Mouse (Mus musculus) left cerebral cortex, adult 9 months (tissue): ENCODE measurements around the gene Rnf224.

Experiments
- DNase-seq, 2 experiments: peaks; one replicate each; pipeline ENCODE4 v3.0.0; 2022; ENCODE audit warnings: low spot score in 2 of 2

The Rnf224 gene

DNA sequence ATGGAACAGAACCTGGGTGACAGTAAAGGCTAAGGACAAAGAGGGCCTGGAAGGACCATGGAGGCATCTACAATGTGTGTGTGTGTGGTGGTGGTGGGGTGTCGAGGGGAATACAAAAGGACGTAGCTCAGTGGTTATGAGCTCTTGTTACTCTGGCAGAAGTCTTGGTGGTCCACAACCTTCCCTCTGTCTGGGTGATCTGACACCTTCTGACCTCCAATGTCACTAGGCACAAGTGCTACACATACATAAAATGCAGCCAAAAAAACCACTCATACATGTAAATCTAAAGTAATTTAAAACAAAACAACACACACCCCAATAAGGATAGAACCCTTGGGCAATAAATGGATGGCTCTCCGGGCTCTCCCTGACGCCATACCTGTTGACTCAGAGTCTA is 9.2 kb downstream of the Rnf224 start:
- no peak for DNase-seq

DNA sequence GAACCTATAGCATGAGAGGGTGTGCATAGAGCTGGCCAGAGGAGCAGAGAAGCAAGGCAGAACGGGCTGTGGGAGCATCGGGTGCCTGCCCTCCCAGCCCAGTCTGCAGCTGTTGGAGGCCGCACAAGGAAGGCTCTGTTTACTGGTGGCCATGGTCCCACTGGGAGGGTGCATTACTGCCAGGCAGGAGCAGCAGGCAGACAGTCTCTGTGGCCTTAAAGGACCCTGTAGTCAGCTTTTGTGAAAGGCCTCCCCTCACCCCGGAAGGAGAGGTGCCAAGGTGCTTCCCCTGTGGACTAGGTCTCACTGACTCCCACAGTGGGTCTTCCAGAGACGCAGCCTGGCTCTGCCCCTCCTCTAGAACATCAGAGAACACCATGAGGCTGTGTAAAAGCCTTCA is 9.7 kb downstream of the Rnf224 start:
- DNase-seq: peak in 1 of 2 experiments; percentile 68

DNA sequence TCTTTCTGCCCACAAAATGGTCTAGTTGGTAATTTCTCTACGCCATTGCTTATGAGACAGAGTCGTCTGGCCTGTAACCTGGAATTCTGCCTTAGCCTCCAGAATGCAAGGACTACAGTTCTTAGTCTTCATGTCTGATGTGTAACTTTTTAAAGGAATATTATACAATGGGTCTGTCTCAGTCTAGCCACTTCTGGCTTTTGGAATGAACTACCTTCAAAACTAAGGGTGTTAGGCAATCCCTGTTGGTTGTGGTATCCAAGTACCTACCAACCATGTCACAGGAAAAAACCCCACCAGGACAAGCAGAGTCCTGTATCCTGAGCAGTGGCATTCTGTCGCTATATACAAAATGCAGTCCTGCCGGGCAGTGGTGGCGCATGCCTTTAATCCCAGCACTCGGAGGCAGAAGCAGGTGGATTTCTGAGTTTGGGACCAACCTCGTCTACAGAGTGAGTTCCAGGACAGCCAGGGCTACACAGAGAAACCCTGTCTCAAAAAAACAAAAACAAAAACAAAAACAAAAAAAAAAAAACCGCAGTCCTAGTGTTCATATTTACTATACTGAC is 10.7 kb downstream of the Rnf224 start:
- no peak for DNase-seq

DNA sequence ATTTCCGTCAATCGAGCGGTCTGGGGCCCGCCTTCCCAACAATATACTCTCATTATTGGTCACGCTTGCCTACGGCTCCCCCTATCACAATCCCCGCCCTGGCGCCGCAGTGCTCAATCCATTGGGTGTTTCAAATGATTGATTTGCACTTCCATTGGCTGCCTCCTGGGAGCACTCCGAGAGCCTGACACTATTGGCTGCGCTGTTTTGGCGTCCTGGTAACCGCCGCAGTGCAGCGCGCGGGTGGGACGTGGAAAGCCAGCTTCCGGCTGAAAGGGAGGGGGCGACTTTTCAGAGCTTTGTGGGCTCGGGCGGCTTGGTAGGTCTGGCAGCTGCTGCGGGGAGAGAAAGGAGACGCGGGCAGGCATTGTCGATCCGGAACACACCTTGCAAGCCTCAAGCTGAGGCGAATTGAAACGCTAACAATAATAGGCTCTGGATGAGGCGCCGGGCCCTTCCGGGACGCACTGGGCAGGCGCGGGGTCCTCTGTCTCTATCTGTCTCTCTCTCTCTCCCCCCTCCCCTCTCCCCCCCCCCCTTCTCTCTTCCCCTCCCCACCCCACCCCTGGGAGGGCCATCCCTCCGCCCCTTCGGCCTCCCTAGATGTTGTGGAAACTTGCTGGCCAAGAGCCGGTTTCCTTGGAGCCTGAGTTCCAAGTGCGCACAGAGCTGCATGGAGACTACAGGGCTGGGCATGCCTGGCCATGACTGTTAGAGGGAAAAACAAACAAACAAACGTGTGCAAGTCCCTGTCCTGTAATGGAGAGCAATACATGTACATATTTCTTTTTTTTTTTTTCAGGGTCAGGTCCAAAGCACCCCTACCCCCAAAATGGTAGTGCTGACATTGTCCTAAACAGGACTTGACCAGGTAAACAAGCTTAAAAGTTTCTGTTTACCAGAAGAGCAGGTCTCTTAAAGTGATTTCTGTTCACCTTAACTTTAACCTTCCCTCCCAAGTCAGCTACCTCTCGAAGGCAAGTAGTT is 11.5 kb downstream of the Rnf224 start:
- peak; percentile 100 for DNase-seq

DNA sequence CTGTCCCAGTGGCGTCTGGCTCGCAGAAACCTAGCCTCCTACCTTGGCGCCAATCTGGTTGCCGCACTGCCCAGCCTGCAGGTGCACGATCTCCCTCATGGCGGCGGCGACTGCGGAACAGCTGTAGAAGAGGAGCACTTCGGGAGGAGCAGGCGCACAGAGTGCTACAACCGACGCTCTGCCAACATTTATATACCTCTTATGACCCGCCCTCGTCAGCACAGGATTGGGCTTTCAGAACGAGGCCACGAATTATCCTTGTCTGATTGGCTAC is 12.2 kb downstream of the Rnf224 start, which contains the start of gene Tubb4b:
Gene Tubb4b (minus strand): TSS at position 211 of the 274 bp plus-strand sequence.
- DNase-seq: no peak

DNA sequence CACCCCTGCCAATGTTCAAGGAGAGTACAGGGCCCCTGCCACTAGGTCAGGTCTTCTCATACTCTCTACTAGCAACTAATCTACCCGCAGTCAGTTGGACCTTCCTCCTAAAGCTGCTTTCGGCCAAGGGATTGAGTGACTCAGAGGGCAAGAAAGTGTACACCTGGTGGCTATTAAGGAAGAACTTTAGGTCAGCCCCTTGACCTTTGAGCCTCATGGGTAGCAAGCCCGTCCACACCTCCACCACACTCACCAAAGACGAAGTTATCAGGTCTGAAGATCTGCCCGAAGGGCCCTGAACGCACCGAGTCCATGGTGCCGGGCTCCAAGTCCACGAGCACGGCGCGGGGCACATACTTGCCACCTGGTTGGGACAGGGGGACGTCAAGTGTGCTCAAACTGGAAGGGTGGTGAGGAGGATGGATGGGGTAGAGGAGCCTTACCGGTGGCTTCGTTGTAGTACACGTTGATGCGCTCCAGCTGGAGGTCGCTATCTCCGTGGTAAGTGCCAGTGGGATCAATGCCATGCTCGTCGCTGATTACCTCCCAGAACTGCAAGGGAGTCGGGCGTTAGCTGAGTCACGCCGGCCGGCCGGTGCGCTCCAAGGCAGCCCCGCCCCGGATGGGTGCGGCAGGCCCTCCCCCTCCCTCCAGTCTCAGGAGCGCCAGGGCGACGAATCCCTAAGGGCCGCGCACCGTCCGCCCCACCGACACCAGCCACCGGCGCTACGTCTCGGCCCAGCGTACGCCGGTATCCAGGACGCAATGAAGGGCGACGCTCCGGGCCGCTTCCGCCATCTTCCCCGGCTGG is 12.7 kb downstream of the Rnf224 start:
- peak in 1 of 2 experiments; percentile 76 for DNase-seq

DNA sequence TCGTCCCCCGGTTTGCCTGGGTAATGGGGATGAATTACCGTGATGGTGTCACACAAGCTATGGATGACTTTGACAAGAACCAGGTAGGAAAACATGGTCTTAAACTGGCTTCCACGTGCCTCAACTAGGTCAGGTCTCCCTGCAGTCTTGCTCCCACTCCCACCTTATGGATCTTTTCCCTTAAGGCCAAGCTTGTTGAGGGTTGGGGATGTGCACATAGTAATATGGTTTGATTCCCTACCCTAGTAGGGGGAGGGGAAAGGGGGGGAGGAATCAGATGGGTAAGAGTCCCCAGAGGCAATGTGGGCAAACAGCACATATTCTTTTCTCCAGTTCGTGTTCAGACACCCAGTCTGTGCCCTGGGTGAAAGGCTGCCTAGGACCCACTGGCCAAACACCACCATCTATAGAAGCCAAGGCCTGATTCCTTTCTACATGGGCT is 15.2 kb downstream of the Rnf224 start:
- no peak for DNase-seq

DNA sequence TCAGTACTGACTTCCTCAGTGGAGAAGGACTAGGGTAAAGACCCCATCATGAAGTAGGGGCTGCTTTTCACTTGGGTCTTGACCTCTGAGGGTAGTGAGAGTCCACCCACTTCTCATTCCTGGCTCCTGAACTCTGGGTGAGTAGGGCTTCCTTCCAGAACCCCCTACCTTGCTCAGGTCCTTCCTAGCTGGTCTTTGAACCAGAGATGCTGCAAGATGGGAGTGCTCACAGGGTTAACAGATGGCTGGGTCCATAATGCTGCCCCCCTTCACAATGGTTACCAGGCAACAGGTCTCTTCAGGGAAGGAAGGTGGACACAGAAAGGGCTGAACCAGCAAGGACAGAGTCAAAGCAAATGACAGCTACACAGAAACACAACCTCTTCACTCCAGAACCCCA is 18.1 kb downstream of the Rnf224 start, which contains the start of gene Fam166a:
Gene Fam166a (plus strand): TSS at position 301 of the 400 bp plus-strand sequence.
- no peak for DNase-seq

DNA sequence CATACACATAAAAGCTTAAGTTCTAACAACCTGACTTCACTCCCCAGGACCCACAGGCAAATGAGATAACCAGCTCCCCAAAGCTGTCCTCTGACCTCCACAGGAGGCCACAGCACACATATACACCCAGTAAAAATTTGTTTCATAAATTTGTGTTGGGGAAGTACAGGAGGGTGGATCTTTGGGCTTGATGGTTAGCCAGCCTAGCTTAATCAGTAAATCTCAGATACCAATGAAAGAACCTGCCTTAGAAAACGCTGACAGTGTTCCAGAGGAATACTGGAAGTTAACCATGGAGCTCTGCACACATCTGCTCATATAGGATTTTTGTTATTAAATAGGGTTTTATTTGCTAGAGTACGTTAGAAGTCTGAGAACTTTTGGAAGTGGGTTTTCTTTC is 18.9 kb downstream of the Rnf224 start:
- no peak for DNase-seq

DNA sequence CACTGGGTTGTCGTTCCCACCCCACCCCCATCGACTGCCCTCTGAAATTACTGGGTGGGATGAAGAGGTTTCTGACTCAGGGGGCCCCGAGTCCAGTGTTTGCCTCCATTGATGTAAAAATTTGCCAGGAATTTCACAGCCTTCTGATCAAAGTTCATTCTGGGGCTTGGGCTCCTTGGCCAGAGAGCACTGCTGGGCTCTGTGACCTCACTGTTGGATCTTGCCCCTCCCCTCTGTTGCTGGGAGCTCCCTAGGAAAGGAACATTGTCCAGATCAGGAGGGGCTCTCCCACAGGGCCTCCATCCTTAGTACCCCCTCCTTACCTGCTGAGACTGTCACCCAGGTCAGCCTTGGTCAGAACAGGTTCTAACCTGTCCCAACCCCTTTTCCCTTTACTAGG is 22.1 kb downstream of the Rnf224 start, which contains the start of gene Stpg3:
Gene Stpg3 (minus strand): TSS at position 194 of the 400 bp plus-strand sequence.
- no peak for DNase-seq

DNA sequence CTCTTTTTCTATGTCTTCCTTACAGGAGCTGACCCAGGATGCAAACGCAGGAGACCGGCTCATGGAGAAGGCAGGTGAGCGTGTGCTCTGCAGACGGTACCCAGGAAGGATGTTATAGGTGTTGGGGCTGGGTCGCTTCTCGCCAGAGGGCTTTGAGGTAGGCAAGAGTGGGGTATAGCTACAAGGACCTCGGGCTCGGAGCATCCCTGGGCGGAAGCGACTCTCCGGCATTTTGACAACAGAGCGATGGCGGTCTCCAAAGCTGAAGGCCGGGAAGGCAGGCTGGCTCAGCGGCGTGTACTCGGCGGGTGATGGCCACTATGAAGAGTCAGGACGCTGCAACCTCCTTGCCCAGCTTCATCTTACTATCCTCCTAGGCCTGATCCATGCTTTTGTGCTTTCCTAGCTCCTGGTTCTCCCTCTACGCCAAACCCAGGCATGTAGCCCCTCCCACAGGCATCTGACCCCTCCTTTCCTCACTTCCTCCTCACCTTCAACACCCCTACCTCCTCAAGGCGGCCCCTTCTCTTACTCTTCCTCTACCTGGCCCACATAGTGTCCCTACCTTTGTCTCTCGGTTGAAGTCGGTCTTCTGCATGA is 23.2 kb downstream of the Rnf224 start:
- no peak for DNase-seq

DNA sequence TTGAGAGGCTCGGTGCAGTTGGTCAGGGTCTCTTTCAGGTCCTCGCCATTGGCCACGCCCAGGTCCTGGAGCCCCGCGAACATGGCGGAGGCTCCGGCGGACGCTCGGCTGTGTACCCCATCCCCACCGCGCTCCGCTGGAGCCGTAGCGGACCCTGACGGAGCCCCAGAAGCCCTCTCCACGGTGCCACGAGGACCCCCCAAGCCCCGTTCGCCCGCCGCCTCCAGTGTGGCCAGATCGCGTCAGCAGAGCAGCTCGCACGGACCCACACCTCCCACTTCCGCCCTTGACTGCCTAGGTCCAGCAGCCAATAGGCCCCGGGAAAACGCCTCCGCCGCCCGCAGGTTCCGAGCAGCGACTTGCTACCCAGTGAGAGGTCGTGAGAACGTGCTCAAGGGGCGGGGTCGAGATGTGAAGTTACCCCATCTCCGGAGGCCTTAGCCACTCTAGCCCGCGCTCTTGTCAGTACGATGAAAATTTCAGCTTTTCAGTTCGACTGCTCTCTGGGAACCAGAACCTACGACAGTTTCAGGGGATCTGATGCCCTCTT is 25.4 kb downstream of the Rnf224 start, which contains the start of gene Nelfb:
Gene Nelfb (minus strand): TSS at position 369 of the 550 bp plus-strand sequence.
- DNase-seq: peak in 1 of 2 experiments; percentile 84

DNA sequence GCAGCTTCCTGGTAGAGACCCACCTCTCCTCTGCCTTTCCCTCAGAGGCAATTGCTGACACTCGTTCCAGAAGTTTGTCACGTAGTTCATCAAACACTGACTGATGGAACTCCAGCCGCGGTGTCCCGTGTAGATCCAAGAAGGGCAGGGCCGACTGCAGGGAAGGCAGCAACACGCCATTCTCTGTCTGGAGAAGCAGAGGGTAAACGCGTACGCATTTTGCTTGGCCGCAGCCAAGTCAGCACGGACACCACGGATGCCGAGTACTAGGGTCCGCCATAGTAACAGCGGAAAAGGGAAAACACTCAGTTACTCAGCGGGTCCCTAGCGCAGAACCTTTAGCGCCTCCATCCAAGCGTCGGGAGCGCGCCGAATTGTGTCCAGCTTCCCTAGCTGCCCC is 25.9 kb downstream of the Rnf224 start:
- DNase-seq: no peak

DNA sequence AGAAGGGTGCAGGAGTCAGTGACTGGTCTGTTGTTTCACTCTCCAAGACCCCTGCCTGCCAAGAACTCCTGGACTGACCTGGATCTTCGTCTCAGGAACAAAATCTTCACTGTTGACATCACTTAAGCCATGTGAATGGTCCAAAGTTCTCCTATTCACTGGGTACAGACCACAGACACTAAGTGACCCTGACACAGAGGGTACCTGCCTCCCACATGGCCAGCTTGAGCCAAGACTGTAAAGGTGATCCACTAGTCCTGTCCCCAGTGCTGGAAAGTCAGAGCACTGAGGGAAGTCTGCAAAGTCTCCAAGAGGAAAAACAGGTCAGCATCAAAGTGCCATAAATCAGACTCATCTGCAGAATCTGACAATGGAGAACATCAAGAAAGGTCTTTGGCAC is 29.0 kb downstream of the Rnf224 start:
- DNase-seq: no peak

DNA sequence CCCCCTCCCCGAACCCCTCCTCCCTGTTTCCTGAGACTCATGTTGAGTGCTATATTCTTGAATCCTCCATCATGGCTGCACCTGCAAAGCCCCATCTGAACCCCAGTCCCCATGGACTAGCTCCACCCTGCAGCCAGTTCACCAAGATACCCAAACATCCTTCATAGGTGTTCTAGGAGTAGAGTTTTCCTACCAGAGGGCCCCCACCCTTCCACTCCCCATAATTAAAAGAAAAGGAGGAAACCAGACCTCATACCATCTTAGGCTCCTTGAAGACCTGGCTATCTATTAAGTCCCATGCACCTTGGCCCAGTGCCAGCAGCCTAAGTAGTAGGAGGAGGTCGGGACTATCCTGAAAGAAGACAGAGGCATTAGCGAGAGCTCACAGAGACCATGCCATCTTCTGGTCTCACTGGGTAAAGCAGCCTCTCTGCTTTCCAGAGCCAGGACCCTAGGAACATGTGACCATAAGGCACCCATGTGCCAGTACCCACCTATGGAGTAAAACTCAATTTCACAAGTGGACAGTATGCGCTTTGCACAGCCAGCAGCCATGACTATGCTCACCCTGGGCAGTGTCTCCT is 32.9 kb downstream of the Rnf224 start:
- no peak for DNase-seq

DNA sequence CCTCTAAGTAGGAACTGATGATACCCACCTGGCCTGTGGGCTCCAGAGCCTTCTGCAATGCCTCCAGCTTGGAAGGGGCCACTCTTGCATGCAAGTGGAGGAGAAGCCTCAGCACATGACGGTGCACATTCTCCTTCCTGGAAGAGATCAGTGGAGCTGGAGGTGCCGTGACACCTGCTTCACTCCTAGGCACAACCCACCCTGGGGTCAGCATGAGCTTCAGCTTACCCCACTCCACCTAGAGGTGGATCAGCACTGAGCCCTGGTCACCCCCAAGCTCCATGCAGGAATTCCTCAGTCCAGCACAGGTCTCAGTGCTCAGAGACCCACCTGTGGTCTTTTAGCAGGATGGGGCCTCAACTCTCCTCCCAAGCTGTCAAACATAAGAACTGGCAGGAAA is 36.0 kb downstream of the Rnf224 start:
- no peak for DNase-seq

DNA sequence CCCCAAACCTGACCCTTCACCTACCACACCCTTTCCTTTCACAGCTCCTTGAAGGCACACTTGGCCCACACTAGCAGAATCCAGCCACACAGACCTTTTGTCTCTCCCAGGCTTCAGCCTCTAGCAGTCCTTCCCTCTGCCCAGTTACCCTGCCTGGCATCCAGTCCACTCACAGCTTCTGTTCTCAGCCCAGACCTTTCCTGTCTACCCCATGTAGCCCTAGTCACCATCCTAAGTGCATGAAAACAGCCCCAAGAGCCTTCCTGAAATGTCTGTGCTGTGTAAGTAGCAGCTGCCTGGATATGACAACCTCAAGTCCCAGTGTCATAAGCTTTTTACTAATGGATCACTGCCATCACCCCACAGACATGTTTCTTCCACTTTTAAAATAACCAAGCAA is 38.6 kb downstream of the Rnf224 start:
- no peak for DNase-seq

DNA sequence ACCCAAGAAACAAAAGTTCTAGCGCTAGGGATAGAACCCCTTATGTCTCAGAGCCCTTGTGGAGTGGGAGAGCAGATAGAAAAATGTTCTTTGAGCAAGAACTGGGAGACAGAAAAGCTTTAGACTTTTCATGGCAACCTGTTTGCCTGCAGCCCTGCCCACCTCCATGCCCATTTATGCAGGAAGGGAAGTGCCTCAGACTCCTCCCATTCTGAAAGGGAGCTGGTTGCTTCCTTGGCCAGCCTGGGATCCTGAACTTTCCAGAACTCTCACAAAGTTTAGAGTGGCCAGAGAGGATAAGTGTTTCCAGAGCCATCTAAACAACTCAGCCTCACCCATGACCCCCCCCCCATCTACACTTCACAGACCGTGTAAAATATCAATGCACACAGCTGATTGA is 39.4 kb downstream of the Rnf224 start:
- no peak for DNase-seq

DNA sequence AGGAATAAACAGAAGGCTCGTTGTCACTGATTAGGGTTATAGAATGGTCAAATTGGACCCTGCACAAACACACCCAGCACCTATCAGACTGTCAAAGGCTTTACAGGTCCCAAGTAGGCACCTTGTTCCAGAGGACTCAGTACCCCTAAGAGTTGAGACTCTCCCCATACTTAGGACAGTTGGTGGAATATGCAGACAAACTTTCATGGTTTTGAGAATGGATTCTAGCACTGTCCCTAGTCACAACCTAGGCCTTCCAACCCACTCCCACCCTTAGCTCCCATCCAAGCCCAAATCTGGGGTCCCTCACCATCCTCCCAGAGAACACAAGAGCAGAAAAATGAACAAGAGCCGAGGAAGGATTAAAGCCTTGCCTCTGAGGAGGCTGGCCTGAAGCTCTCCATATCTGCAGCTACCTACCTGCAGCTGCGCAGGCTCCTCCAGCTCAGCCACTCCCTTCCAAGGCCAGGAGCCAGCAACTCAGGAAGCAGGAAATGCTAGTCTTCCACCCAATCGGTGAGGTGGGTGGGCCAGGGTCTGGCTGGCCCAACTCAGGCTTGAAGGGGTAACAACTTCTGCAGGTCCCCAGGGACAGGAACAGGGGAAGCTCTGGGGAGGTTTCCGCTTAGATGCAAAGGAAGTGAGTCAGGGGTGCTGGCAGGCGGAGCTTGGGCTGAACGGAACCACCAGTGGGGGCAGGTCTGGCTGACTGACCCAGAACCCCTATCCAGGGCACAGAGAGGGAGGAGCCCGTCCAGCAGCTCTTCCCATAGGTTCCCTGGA is 40.2 kb downstream of the Rnf224 start, which contains the start of gene Tor4a:
Gene Tor4a (minus strand): TSS at position 715 of the 783 bp plus-strand sequence.
- DNase-seq: peak in 1 of 2 experiments; percentile 24
